In genomic region chr16:90442991-90443390, GRCm38 (mm10) we compare ENCODE assay signal across 23 mouse cellular contexts. TPM values are rescaled to one million over a fixed set of nuclear protein-coding genes. Genes with fewer than 3 reads are reported as not detected.
DNase-seq lines count a peak whose midpoint lies in the region; ATAC-seq and TF ChIP-seq lines count a peak whose summit lies in the region.
"Had no signal": no experiment of that assay in that cellular context is flagged by ENCODE, and none has a peak within 500 bp of the region (broad histone marks: within the 10 kb centered on the region; RNA-seq: fewer than 3 reads in every experiment).

No protein-coding gene starts in this region.

- no peaks in the 10 kb centered on the region for H3K9me3 ChIP-seq in heart, embryonic 10.5 days
- no peaks in the 10 kb centered on the region for H3K9me3 ChIP-seq in heart, postnatal 0 days (replicated peaks; ENCODE audit: control insufficient read depth, low read length)
- no peaks in the 10 kb centered on the region for H3K9me3 ChIP-seq in midbrain, embryonic 14.5 days (ENCODE audit: control insufficient read depth, low read length)
- no peaks in the 10 kb centered on the region for H3K9me3 ChIP-seq in midbrain, embryonic 10.5 days (replicated peaks)
- H3K9me3 ChIP-seq: limb, embryonic 15.5 days; midbrain, embryonic 15.5 days; neural tube, embryonic 13.5 days; stomach, embryonic 15.5 days had no signal

- H3K4me2 ChIP-seq in heart, postnatal 0 days (ENCODE audit: low read depth, low read length): no peak overlapping the region
- no peak overlapping the region for H3K4me2 ChIP-seq in midbrain, embryonic 14.5 days (ENCODE audit: low read length)
- H3K4me2 ChIP-seq: hindbrain, embryonic 14.5 days; limb, embryonic 15.5 days; lung, embryonic 14.5 days; midbrain, embryonic 15.5 days; neural tube, embryonic 13.5 days; stomach, embryonic 15.5 days had no signal

- H3K4me1 ChIP-seq in heart, embryonic 10.5 days: peaks cover 47% of the 10 kb centered on the region
- peaks cover 11% of the 10 kb centered on the region; the same call in 1 of the 2 replicates for H3K4me1 ChIP-seq in heart, postnatal 0 days (ENCODE audit: control insufficient read depth, insufficient read depth)
- no peaks in the 10 kb centered on the region for H3K4me1 ChIP-seq in midbrain, embryonic 14.5 days (ENCODE audit: control insufficient read depth, insufficient read depth, low read length)
- H3K4me1 ChIP-seq in midbrain, embryonic 10.5 days: peaks cover 22% of the 10 kb centered on the region
- H3K4me1 ChIP-seq: midbrain, embryonic 15.5 days; stomach, embryonic 15.5 days had no signal

- no peak overlapping the region for H3K4me3 ChIP-seq in heart, embryonic 10.5 days
- no peak overlapping the region for H3K4me3 ChIP-seq in heart, postnatal 0 days (ENCODE audit: low read depth, low read length)
- no peak overlapping the region for H3K4me3 ChIP-seq in midbrain, embryonic 14.5 days (replicated peaks; ENCODE audit: low read depth, low read length)
- H3K4me3 ChIP-seq in midbrain, embryonic 10.5 days: no peak overlapping the region
- H3K4me3 ChIP-seq: limb, embryonic 15.5 days; midbrain, embryonic 15.5 days; myocyte; neural tube, embryonic 13.5 days; stomach, embryonic 15.5 days had no signal

- no peak for DNase-seq in heart, embryonic 10.5 days (ENCODE audit: low spot score)
- DNase-seq in heart, adult 18-20 months: no peak
- DNase-seq in heart, postnatal 0 days (ENCODE audit: low spot score): peak; percentile 5
- no peak for DNase-seq in heart, postnatal 14 days
- peak; percentile 49 for DNase-seq in midbrain, embryonic 14.5 days
- no peak for DNase-seq in midbrain, embryonic 10.5 days (ENCODE audit: low spot score)
- DNase-seq: adrenal gland, adult 2 months; cerebellum, adult 18-20 months; gastrocnemius, postnatal 36 days; kidney, adult 2 months; layer of hippocampus, adult 9-11 months; lung, embryonic 14.5 days; right cerebral cortex, adult 18-20 months; thymus, postnatal 25 days had no signal

- TF ChIP-seq CTCF in heart, postnatal 0 days (IDR thresholded peaks at IDR 0.05; ENCODE audit: low read depth): no peak

- H3K27me3 ChIP-seq in heart, embryonic 10.5 days (ENCODE audit: insufficient read depth, poor library complexity, severe bottlenecking): no peaks in the 10 kb centered on the region
- H3K27me3 ChIP-seq in heart, postnatal 0 days (ENCODE audit: control insufficient read depth, insufficient read depth, low read length): no peaks in the 10 kb centered on the region
- no peaks in the 10 kb centered on the region for H3K27me3 ChIP-seq in midbrain, embryonic 14.5 days (ENCODE audit: control insufficient read depth, insufficient read depth, low read length)
- H3K27me3 ChIP-seq in midbrain, embryonic 10.5 days (ENCODE audit: low read depth, poor library complexity, severe bottlenecking): no peaks in the 10 kb centered on the region
- H3K27me3 ChIP-seq: limb, embryonic 15.5 days; midbrain, embryonic 15.5 days; neural tube, embryonic 13.5 days; stomach, embryonic 15.5 days had no signal

- H3K9ac ChIP-seq in heart, postnatal 0 days (replicated peaks; ENCODE audit: low read depth, low read length): no peak overlapping the region
- H3K9ac ChIP-seq in midbrain, embryonic 14.5 days (replicated peaks; ENCODE audit: low read length): no peak overlapping the region
- H3K9ac ChIP-seq: hindbrain, embryonic 14.5 days; limb, embryonic 15.5 days; liver, embryonic 14.5 days; lung, embryonic 14.5 days; midbrain, embryonic 15.5 days; neural tube, embryonic 13.5 days; stomach, embryonic 15.5 days had no signal

- peaks cover 43% of the 10 kb centered on the region for H3K36me3 ChIP-seq in heart, embryonic 10.5 days
- H3K36me3 ChIP-seq in heart, postnatal 0 days (replicated peaks; ENCODE audit: control insufficient read depth, insufficient read depth, low read length): no peaks in the 10 kb centered on the region
- H3K36me3 ChIP-seq in midbrain, embryonic 14.5 days (ENCODE audit: control insufficient read depth, insufficient read depth, low read length): no peaks in the 10 kb centered on the region
- peaks cover 73% of the 10 kb centered on the region for H3K36me3 ChIP-seq in midbrain, embryonic 10.5 days
- H3K36me3 ChIP-seq: midbrain, embryonic 15.5 days; stomach, embryonic 15.5 days had no signal

- intact Hi-C loops in heart, postnatal 14 days (cut with DNase I): no loop called here

- ATAC-seq in heart, postnatal 0 days (ENCODE audit: insufficient read depth, low read depth): no peak
- ATAC-seq in midbrain, embryonic 14.5 days (ENCODE audit: low FRiP score, low TSS enrichment): no peak
- ATAC-seq: midbrain, embryonic 15.5 days had no signal

- no peak for TF ChIP-seq EP300 in heart, postnatal 0 days (IDR thresholded peaks at IDR 0.05; ENCODE audit: low read depth)

- peak overlapping the region; percentile 57; the same call in 1 of the 2 replicates for H3K27ac ChIP-seq in heart, embryonic 10.5 days
- no peak overlapping the region for H3K27ac ChIP-seq in heart, postnatal 0 days (ENCODE audit: low read depth)
- no peak overlapping the region for H3K27ac ChIP-seq in midbrain, embryonic 14.5 days (replicated peaks; ENCODE audit: low read depth, low read length)
- no peak overlapping the region for H3K27ac ChIP-seq in midbrain, embryonic 10.5 days (replicated peaks)
- H3K27ac ChIP-seq: hindbrain, embryonic 14.5 days; limb, embryonic 15.5 days; liver, embryonic 14.5 days; midbrain, embryonic 15.5 days; neural tube, embryonic 13.5 days; stomach, embryonic 15.5 days had no signal

- 48% methylated on average over 6 of the region's 6 CpGs for WGBS in heart, embryonic 10.5 days
- 53% methylated on average over 6 of the region's 6 CpGs for WGBS in heart, postnatal 0 days
- 63% methylated on average over 6 of the region's 6 CpGs for WGBS in midbrain, embryonic 14.5 days
- 81% methylated on average over 6 of the region's 6 CpGs for WGBS in midbrain, embryonic 10.5 days

RNA-seq across cellular contexts. Expression of gene Hunk, which starts 57.2 kb away (rescaled TPM):
- 20.0 and 22.8 TPM in 2 replicates for polyA plus RNA-seq in heart, embryonic 10.5 days (2016; fragmentation: Nextera tagmentation; extraction: Ambion mirVana)
- total RNA-seq in heart, adult 18-20 months (2021): under 1 TPM; 0.36 to 0.40 TPM
- 3.3 and 7.7 TPM in 2 replicates for total RNA-seq in heart, postnatal 0 days (2014; rRNA removed; ENCODE audit: low replicate concordance)
- polyA plus RNA-seq in heart, postnatal 0 days (2015; fragmentation: Nextera tagmentation; extraction: Ambion mirVana): 1.4 and 1.6 TPM in 2 replicates
- 1 to 10 TPM; 2.0 to 2.3 TPM for total RNA-seq in heart, postnatal 14 days (2021)
- 8.1 and 8.7 TPM in 2 replicates for polyA plus RNA-seq in midbrain, embryonic 14.5 days (2014; fragmentation: Nextera tagmentation; extraction: Ambion mirVana)
- 11.8 and 11.9 TPM in 2 replicates for polyA plus RNA-seq in midbrain, embryonic 10.5 days (2016; fragmentation: Nextera tagmentation; extraction: Ambion mirVana)
- total RNA-seq: megakaryocyte, adult 5-6 weeks; MEL had no signal

Comparison
In these comparisons a context has a peak if more than half of its experiments do, and no peak if none do; other contexts are left out.
1. DNase-seq: peak in heart, postnatal 0 days (single experiment) and midbrain, embryonic 14.5 days (single experiment); none in heart, embryonic 10.5 days (single experiment), heart, adult 18-20 months (0 of 2), heart, postnatal 14 days (0 of 2) and midbrain, embryonic 10.5 days (single experiment).